Mouse (Mus musculus) heart, postnatal 0 days (tissue): ENCODE data around the gene Zc3h14. TPM values are rescaled to one million over a fixed set of nuclear protein-coding genes. Genes with fewer than 3 reads are reported as not detected.

Experiments
- ATAC-seq: fragments of 200-750 bp; cut with Nextera tagmentation; 2 replicates; pipeline ENCODE4 v1.8.0; 2017; ENCODE audit warnings: low read depth, moderate number of reproducible peaks, moderate library complexity; ENCODE audit not compliant: insufficient read depth
- DNase-seq: peaks from one replicate; pipeline ENCODE4 v3.0.0-alpha.2; 2016; ENCODE audit warnings: low spot score
- H3K27ac ChIP-seq: fragments of 300-500 bp; sonication (generic); 2 replicates; pipeline ENCODE4 v1.5.1; 2014; ENCODE audit warnings: low read depth, mild to moderate bottlenecking
- H3K27me3 ChIP-seq: fragments of 300-500 bp; sonication (generic); 2 replicates; pipeline ENCODE4 v1.6.1; 2014; ENCODE audit warnings: low read length, mixed read lengths; ENCODE audit not compliant: control insufficient read depth, insufficient read depth
- H3K36me3 ChIP-seq: fragments of 300-500 bp; sonication (generic); replicated peaks from 2 replicates; pipeline ENCODE4 v1.6.1; 2014; ENCODE audit warnings: low read length, mixed read lengths; ENCODE audit not compliant: control insufficient read depth, insufficient read depth
- H3K4me1 ChIP-seq: fragments of 300-500 bp; sonication (generic); 2 replicates; pipeline ENCODE4 v1.6.1; 2014; ENCODE audit warnings: antibody characterized with exemption; ENCODE audit not compliant: control insufficient read depth, insufficient read depth
- H3K4me2 ChIP-seq: fragments of 300-500 bp; sonication (generic); 2 replicates; pipeline ENCODE4 v1.6.1; 2014; ENCODE audit warnings: low read depth, mild to moderate bottlenecking, low read length, moderate library complexity
- H3K4me3 ChIP-seq: fragments of 300-500 bp; sonication (generic); 2 replicates; pipeline ENCODE4 v1.5.1; 2014; ENCODE audit warnings: low read depth, low read length
- H3K9ac ChIP-seq: fragments of 300-500 bp; sonication (generic); replicated peaks from 2 replicates; pipeline ENCODE4 v1.6.1; 2014; ENCODE audit warnings: low read depth, low read length, mixed read lengths
- H3K9me3 ChIP-seq: fragments of 300-500 bp; sonication (generic); replicated peaks from 2 replicates; pipeline ENCODE4 v1.6.1; 2016; ENCODE audit warnings: low read length; ENCODE audit not compliant: control insufficient read depth
- CTCF ChIP-seq: IDR thresholded peaks from 2 replicates; pipeline ENCODE4 v1.5.1; 2016; ENCODE audit warnings: antibody characterized with exemption, control low read depth, low read depth
- EP300 ChIP-seq: IDR thresholded peaks from 2 replicates; pipeline ENCODE4 v1.6.1; 2016; ENCODE audit warnings: antibody characterized with exemption, low read depth
- WGBS: fragments of 180-500 bp; shearing (Covaris S2); extraction: QIAGEN DNeasy Blood & Tissue Kit; methylation state at CpG from one replicate; pipeline ENCODE4 v1.1.7; 2014; 5-methylcytosine and 5-hydroxymethylcytosine counted together
- polyA plus RNA-seq: library from polyadenylated mRNA; unstranded; fragments of >200 nt; fragmentation: Nextera tagmentation; extraction: Ambion mirVana; gene quantifications from 2 replicates; pipeline ENCODE4 v1.2.1, GENCODE M21; 2015
- total RNA-seq: library from RNA; depleted of rRNA; stranded (reverse); fragments of >200 nt; gene quantifications from 2 replicates; pipeline ENCODE4 v1.2.3, GENCODE M21; 2014; ENCODE audit warnings: low replicate concordance

The Zc3h14 gene
- total and polyA plus RNA-seq, 2 experiments from 2014 or later = 64.4 to 73.1 TPM

GRCm38 (mm10) chr12:98802245-98802644 is 55.5 kb downstream of the Zc3h14 start:
- 62% methylated on average over 3 of the region's 3 CpGs for WGBS
- Histone ChIP-seq H3K36me3 (peaks cover 18% of the 10 kb centered on the region; the same call in 1 of the 2 replicates), H3K9ac (no peak overlapping the region), H3K27me3 (no peaks in the 10 kb centered on the region), H3K4me2 (no peak overlapping the region), H3K4me1 (no peaks in the 10 kb centered on the region), H3K27ac (no peak overlapping the region), H3K9me3 (no peaks in the 10 kb centered on the region), H3K4me3 (no peak overlapping the region)
- ATAC-seq = no peak
- TF ChIP-seq EP300 = no peak
- TF ChIP-seq CTCF = no peak
- no peak for DNase-seq

- no peaks in the 10 kb centered on the region for H3K9me3 ChIP-seq
- no peak overlapping the region for H3K4me3 ChIP-seq
- DNase-seq = no peak
- H3K27me3 ChIP-seq = no peaks in the 10 kb centered on the region
- ATAC-seq = no peak
- no peak overlapping the region for H3K4me2 ChIP-seq
- H3K4me1 ChIP-seq = no peaks in the 10 kb centered on the region
- no peak overlapping the region for H3K27ac ChIP-seq
- H3K36me3 ChIP-seq = peaks cover 7% of the 10 kb centered on the region; the same call in 1 of the 2 replicates
- 84% methylated on average over 3 of the region's 3 CpGs for WGBS
- no peak overlapping the region for H3K9ac ChIP-seq
- no peak for TF ChIP-seq CTCF
- no peak for TF ChIP-seq EP300
These were observed 57.4 kb downstream of the Zc3h14 start for GRCm38 (mm10) chr12:98804078-98804748.

- Histone ChIP-seq H3K36me3 (peaks cover 9% of the 10 kb centered on the region), H3K9me3 (no peaks in the 10 kb centered on the region), H3K9ac (no peak overlapping the region), H3K4me3 (no peak overlapping the region), H3K4me2 (no peak overlapping the region), H3K4me1 (no peaks in the 10 kb centered on the region), H3K27me3 (no peaks in the 10 kb centered on the region), H3K27ac (no peak overlapping the region)
- WGBS = 81% methylated on average over 2 of the region's 2 CpGs
- TF ChIP-seq CTCF (no peak), EP300 (no peak)
- ATAC-seq (no peak), DNase-seq (no peak)
These were observed 74.0 kb downstream of the Zc3h14 start for GRCm38 (mm10) chr12:98820781-98821180.

- H3K4me2 ChIP-seq = no peak overlapping the region
- no peaks in the 10 kb centered on the region for H3K27me3 ChIP-seq
- no peak for ATAC-seq
- 71% methylated on average over 7 of the region's 7 CpGs for WGBS
- H3K27ac ChIP-seq = no peak overlapping the region
- DNase-seq = no peak
- no peaks in the 10 kb centered on the region for H3K4me1 ChIP-seq
- TF ChIP-seq EP300 (no peak), CTCF (no peak)
- no peak overlapping the region for H3K9ac ChIP-seq
- H3K9me3 ChIP-seq = no peaks in the 10 kb centered on the region
- H3K4me3 ChIP-seq = no peak overlapping the region
- 0 out of 2 replicates have a peak, but pooled peaks cover 4% of the 10 kb centered on the region for H3K36me3 ChIP-seq
These were observed 84.4 kb downstream of the Zc3h14 start for GRCm38 (mm10) chr12:98831122-98831521.

- Histone ChIP-seq H3K27me3 (no peaks in the 10 kb centered on the region), H3K36me3 (0 out of 2 replicates have a peak, but pooled peaks cover 3% of the 10 kb centered on the region), H3K9me3 (no peaks in the 10 kb centered on the region), H3K9ac (no peak overlapping the region), H3K4me1 (no peaks in the 10 kb centered on the region), H3K27ac (no peak overlapping the region), H3K4me3 (no peak overlapping the region), H3K4me2 (no peak overlapping the region)
- DNase-seq = no peak
- no peak for TF ChIP-seq EP300
- TF ChIP-seq CTCF = no peak
- ATAC-seq = no peak
- WGBS = 86% methylated on average over 8 of the region's 8 CpGs
These were observed 86.3 kb downstream of the Zc3h14 start for GRCm38 (mm10) chr12:98832929-98833598.
